Mouse (Mus musculus) ES-Bruce4 (cell line): ENCODE results near the gene Atg3.

Experiments
- CTCF ChIP-seq: IDR thresholded peaks from one replicate; pipeline ENCODE4 v1.8.1; 2011; ENCODE audit warnings: low read depth, low read length
- POLR2A ChIP-seq: IDR thresholded peaks from one replicate; pipeline ENCODE4 v1.8.1; 2011; ENCODE audit warnings: low read length; ENCODE audit not compliant: insufficient read depth

DNA sequence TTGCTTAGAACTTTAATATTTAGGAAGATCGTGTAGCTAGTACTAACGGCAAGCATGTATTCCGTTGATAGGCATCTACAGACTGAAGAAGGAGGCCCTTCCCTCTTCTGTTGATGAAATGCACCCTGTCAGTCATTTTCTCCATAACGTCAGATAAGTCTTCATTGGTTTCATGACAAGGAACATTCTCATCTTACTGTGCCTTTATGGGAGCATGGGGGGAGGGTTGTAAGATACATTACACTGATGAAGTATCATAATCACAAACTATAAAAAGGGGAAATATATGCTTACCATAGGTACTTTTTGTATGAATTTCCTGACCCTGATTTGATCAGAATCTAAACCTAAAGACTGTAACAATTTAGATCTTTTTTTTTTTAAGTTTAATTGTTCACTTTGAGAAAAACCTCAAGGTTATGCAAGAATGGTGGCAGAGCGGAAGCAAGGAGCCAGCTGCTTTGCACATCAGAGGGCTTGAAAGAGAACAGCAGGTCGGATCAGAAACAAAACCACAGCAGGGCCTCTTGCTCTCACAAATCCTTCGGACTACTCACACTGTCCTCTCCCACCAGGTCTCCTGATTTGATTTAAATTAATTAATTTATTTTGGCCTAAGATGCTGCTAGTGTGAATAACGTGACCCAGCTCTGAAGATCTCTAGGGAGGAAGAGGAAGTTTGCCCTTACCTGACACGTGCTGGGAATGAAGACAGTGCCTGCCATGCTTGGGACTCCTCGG lies 65.2 kb downstream of the Atg3 start, which contains the start of gene Btla:
- TF ChIP-seq CTCF (no peak), POLR2A (no peak)
